In the genomic region with DNA sequence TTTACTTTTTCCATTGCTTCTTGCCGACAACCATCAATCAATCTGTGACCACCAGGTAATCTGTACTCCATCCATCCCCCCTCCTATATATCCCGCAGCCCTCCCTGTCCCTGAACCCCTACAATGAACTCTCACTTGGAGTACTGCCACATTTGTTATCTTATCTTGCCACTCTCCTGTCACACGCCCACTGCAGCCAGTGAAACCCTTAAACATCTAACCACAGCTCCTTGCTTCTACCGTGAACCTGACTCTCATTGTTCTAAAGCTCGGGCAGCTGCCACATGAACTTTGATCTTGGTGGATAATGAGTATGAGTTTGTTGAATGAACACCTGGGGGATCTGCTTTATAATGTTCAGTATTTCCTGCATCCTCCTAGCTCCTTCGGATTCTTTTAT, we compare ENCODE assay signal across 12 mouse cellular contexts.
"Had no signal": no experiment of that assay in that cellular context is flagged by ENCODE, and none has a peak within 500 bp of the region (broad histone marks: within the 10 kb centered on the region; RNA-seq: fewer than 3 reads in every experiment).

No protein-coding gene starts in this region.

- H3K9me3 ChIP-seq: limb, embryonic 15.5 days; liver, embryonic 12.5 days; midbrain, embryonic 10.5 days; neural tube, embryonic 15.5 days had no signal

- H3K4me1 ChIP-seq: liver, embryonic 12.5 days had no signal

- H3K27me3 ChIP-seq: limb, embryonic 15.5 days; liver, embryonic 12.5 days; neural tube, embryonic 15.5 days had no signal

- DNase-seq: kidney, adult 18-20 months; kidney, postnatal 25 days; lung, embryonic 14.5 days; lung, postnatal 10 days; lung, postnatal 4 days; midbrain, embryonic 14.5 days; retina, postnatal 1 day had no signal

- H3K27ac ChIP-seq: limb, embryonic 15.5 days; liver, embryonic 12.5 days; midbrain, embryonic 10.5 days; neural tube, embryonic 15.5 days had no signal

- H3K36me3 ChIP-seq: limb, embryonic 15.5 days; liver, embryonic 12.5 days; midbrain, embryonic 10.5 days; neural tube, embryonic 15.5 days had no signal

- H3K9ac ChIP-seq: limb, embryonic 15.5 days; liver, embryonic 12.5 days; lung, embryonic 14.5 days; neural tube, embryonic 15.5 days had no signal

- H3K4me3 ChIP-seq: limb, embryonic 15.5 days; liver, embryonic 12.5 days; midbrain, embryonic 10.5 days; myocyte; neural tube, embryonic 15.5 days had no signal

- ATAC-seq: liver, embryonic 12.5 days had no signal

- H3K4me2 ChIP-seq: limb, embryonic 15.5 days; liver, embryonic 12.5 days; lung, embryonic 14.5 days; neural tube, embryonic 15.5 days had no signal
